Mouse (Mus musculus) cerebellum, postnatal 36 days (tissue): Measurements from ENCODE around the gene Suclg2.
"Not testable (repeated sequence)": the region's sequence is repeated elsewhere in the genome, so short reads cannot be mapped to it uniquely, and the experiment has no call there.

Experiments
- DNase-seq, 2 experiments: peaks; one replicate each; pipeline ENCODE4 v3.0.0; 2021 to 2022; ENCODE audit warnings: mixed read lengths in 2 of 2

Gene Suclg2

DNA sequence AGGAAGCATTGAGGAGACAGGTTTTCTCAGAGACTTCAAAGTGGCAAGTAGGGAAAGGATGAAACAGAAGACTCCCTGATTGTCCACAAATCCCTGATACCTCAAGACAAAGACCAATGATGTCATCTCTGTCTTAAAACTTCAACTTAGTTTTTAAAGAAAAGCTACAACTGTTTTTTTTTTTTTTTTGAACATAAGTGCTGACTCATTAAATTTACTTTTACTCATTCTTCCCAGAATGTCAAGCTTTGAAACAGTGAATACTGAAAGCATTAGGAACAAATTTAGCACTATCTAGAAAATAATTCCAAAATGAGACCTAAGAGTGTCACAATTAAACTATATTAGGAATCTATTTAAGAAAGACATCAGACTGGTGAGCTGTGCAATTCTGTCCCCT, 98.8 kb downstream of the Suclg2 start:
- DNase-seq, result no peak

DNA sequence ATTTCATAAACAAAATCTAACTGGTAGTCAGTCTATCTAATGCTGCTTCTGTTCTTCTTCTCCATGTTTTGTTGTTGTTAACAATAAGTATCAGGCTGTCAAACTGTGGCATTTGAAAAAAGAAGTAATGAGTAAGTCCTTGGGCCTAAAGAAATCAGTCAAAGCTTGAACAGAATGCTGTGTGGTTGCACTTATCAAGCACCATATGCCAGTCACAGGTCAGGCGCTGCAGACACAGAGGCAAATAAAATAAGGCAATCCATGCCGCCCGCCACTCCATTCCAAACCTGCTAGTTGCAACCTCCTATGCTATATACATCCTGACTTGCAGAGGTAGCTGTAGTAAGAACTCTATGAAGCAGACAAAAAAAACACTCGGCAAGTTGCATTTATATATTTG, 100.2 kb downstream of the Suclg2 start:
- no peak for DNase-seq

DNA sequence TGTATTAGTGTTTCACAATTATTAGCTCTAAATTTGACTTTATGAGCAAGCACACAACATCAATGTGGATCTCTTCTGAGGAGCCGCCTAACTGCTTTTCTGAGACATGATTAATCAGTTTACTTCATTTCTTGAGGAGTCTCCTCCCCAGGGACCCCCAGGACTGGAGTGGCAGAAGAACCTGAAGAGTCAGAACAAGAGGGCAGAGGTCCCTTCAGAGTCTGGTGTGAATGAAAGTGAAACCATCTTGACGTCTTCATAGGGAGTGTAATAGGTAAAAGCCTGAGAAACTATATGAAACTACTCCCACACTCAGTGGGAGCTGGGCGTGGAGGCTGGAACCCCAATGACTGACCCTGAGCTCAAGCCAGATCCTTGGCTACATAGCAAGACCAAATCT, 105.4 kb downstream of the Suclg2 start:
- DNase-seq, result no peak

DNA sequence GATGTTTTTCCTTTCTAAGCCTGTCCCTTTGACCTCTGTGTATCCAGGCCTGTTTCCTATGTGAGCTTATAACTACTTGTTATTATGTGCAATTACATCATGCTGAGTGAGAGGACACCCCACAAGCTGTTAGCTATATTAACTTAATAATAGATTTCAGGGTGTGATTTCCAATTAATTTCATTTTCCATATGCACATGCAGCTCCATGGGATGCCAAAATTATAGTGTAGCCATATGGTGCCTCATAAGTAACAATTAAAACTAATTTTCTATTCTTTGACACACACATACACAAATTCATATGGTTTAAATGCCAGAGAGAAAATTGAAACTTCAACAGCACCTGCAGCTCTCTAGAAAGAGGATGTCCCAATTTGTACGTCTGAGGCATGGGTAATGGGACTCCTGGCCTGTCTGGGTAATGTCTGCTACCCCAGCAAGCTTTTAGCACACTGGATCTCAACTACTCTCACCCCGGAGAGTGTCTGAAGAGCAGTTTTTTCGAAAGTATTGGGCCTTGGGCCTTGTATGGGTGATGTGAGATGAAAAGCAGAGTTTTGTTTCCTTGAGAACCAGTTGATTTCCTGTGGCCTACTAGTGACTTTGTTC, 106.1 kb downstream of the Suclg2 start:
- no peak for DNase-seq

DNA sequence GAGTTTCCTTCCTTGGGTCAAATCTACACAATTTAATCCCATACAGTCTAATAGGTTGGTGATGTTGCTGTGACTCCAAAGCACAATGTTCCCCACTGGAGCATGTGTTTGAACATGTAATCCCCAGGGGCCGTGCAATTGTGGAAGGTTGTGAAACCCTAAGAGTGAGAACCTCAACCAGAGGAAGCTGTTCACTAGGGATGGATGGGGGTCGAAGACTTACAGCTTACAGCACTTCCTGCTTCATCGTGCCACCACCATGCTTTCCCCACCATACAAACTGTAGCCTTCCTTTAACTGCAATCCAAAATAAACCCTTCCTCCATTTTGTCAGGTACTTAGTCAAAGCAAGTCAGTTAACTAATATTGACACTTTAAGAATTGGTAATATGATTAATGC, 107.5 kb downstream of the Suclg2 start:
- DNase-seq, result no peak

DNA sequence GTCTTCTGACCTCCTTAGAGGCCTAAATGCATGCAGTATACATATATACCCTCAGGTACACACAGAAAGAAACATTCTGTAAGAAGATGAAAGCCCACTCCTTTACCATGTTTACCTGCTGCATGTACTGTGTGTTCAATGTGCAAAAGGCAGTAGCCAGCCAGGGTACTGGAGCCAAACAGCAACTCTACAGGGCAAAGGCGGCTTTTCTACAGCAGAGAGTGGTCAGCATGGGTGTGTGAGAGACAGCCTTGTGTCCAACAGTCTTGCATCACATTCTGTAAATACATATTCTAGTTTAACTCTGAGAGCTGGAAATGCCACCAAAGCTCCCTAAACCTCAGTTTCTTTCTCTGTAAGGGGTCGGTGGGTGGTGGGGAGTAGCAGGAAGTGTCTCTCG, 110.5 kb downstream of the Suclg2 start:
- no peak for DNase-seq

DNA sequence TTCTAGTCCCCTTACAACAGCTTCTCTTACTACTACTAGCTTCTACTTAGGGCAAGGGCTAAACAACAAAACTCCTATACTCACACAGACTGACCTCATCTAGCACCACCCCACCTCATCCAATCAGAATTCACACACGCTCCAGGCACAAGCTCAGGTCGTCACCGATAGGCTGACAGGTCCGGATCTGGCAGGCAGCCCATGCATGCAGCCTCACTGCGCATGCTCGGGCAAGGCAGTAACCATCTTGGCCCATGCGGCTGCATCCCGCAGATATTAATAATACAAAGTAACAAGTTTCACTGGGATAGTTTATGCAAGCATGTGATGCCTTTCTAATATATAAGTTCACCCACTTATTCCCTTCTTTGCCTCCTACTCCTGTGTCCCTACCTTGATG, 117.9 kb downstream of the Suclg2 start:
- not testable (repeated sequence) for DNase-seq

DNA sequence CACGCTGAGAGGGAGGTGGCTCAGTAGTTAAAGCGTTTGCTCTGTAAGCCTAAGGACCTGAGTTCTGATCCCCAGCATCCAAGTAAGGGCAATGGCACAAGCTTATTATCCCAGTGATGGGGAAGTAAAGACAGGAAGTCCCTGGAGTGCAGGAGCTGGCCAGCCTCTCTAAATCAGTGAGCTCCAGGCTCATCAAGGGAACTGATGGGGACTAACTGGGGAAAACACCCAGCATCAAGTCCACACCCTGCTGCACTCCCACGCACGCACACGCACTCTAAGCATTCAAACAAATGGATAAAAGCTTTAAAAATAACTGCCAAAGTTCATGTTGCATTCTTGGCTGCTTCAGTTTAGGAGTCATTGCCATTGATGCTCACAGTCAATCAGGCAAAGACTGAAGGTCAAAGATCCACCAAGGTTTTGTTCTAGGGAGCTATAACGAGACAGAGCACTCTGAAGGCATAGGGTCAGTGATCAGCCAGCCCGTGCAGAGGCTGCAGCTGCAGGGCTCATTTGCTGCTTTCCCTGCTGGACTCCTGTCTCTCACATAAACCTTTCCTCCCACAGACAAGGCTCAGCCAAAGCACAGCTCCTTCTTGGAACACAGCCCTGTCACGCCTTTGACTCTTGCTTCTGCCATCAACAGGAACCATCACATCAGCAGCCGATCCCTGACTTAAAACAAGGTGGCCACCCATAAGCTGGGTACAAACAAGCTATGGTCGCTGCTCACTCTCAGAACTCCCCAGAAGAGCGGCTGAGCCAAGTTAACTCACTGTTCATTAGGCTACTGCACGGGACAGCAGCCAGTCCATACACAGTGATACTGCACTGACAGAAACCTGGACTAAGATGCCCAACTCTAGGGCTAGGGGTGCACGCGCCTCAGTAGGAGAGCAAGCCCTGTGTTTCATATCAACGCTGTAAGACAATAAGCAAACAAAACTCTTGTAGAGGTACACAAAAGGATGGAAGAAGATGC, 121.5 kb downstream of the Suclg2 start:
- no peak for DNase-seq

DNA sequence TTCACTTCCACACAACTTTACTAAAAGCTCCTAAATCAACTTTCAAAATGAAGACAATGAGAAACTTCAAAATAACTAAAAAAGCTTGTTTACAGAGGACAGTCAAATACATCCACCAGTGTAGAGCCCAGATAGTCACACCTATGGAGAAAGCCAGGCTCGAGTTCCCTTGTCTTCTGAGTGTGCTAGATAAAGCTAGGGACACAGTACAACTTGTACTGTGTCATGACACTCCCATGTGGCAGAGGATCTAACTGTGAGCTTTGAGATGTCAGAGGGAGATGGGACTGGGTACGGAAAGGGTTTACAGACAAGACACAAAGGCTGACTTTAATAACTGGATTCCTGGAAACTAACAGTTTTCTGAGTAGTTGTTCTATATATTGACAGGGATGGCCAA, 122.7 kb downstream of the Suclg2 start:
- no peak for DNase-seq

DNA sequence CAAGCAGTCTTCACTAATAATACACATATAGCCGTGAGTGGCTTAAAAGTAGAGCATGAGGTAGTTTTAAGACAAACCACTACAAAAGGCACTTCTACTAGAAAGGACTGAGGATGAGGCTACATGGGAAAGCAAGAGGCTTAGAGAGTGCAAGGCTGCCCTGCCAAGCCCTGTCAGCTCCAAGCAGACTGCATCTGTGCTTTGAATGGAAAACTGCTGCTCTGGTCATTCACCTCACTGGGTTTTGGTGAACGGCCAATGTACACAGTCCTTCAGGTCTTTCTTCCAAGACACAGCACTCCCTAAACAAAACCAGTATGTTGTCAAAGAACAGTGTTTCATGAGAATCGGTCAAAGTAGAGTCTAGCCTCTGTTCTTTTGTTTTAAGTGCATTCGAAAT, 124.4 kb downstream of the Suclg2 start:
- no peak for DNase-seq

DNA sequence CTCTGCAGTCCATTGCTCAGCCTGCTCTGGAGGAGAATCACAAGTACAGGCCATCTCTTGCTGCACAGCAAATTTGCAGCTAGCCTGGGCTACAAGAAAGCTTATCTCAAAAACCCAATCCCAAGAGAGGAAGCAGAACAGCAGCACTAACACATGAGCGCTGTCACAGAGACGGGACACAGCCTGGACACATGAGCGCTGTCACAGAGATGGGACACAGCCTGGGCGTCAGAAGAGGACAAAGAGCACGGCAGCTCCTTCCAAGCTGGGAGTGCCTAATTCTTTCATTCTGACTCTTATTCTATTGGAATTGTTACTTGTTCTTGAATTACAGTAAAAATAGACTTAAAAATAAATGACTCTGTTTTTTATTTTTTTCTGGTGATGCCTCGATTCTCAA, 126.2 kb downstream of the Suclg2 start:
- DNase-seq, result no peak

DNA sequence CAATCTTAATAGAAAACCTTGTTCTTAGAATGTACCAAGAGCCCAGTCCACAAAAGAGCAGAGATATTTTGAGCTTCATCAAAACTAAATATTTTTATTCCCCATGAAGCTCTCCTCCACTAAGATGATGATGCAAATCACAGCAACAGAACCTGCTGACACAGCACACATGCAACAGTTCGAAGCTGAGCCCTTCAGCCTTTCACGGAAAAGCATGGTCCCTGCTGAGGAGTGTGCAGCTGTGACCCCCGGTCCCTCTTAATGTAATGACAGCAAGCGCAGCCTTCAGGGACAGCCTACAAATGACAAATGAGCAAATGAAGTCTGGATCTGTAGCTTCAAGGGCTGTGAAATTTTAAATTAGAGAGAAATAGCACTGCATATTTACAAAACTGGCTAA, 128.1 kb downstream of the Suclg2 start:
- no peak for DNase-seq

DNA sequence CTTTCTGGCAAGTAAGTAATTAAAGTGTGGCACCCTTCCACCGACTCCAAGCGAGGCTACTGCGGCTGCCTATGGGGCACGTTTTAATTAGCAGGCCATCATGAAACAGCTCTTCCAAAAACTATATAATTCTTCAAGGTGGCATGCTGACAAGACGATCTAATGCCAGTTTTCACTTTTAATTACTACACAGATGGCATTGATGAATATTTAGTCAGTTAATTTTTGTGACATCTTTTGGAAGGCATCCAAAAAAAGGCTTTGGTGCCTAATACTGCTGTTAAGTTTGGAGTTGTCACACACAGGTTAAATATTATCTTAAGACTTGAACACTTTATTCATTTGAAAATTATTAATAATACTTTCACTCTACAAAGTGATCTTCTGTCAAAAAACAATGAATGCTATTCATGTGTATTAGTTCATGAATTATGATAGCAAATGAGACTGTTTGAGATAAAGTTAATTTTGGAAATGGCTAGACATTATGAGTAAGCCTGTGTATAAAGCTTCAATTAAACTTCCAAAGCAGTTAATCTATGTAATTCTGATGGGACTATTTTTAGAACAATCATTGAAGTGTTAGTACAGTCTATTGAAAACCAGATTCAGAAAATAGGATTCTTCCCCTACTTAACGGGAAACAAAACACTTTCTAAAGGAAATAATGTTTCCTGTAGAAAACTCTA, 131.3 kb downstream of the Suclg2 start:
- no peak for DNase-seq

DNA sequence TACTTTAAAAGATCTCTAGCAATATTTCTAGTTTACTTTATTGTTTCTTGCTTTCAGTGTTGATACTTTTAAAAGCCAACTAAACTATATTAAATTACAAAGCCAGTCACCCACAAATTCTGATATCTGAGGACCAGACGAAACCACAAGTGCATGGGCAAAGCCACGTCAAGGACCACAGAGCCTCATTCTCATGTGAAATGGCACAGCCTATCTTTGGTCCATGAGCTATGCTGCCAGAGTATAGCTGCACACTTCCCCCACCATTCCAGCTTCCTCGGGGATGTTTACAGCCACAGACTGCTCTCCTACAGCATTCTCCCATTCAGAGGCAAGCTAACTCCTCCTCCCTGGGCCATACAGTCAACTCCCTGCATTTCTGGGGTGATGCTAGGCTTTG, 136.7 kb downstream of the Suclg2 start:
- no peak for DNase-seq

DNA sequence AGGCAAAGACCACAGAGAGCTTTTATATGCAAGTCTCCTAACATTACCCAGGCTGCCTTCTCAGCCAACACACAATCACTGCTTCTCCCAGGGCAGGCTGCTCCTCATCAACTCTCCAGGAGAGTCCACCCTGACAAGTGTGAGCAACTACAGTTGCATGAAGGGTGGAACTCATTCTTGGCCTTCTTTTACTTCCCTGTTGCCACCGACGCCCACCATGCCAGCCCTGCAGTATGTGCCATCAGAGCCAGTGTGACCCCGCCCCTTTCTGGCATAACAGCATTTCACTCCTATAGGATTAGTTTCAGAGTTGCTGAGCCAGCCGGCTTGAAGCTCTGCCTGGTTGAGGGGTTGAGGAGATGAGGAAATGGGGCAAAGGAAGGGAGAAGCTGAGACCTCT, 138.8 kb downstream of the Suclg2 start:
- no peak for DNase-seq

DNA sequence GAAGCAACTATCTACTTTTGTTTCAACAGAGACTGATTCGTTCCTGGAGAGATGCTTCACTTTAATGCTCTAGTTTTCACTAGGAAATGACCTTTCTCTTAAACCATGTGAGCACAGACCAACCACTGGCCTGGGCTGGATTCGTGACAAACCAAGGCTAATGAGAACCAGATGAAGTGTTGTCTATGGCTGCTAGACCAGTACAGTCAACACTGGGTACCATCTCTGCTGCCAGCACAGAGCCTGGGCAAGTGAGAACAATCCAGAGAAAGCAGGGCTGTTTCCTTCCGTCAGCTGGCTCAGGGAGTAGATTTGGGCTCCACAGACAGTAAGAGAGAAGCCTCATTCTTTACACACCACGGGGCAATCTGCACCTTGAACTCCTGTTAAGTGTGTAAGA, 143.1 kb downstream of the Suclg2 start:
- DNase-seq, result no peak

DNA sequence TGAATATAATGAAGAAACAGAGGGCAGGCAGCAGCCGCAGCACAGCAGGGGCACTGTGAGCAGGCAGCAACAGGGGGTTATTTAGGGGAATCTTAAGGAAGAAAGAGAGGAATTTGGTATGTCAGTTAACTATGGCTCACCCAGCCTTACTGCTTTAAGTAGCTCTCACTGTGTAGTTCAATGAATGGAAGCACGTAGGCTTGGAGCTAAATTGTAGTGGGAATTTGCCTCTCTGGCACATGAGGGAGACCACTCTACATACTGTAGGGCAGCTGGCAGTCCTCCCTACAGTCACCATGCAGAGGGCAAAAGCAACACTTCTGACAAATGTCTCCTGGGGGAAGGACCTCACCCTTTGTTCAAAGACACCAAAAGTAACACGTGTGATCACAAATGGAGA, 143.7 kb downstream of the Suclg2 start:
- no peak for DNase-seq

DNA sequence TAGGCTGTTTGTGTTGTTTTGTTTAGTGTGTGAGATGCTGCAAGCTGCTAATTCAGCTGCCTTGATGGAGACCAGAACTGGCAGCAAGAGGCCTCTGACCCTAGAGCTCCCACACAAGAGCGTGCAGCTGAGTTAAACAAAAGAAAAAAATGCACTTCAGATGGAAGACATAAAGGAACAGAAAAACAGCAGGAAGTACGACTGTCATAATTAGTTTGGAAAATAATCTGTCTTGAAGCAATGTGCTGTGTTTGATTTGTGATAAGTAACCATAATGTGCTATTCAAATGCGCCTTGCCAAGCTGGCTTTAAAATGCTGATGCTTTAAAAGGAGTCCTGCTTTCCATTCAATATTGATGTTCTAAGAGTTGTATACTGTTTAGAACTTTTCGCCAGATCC, 144.2 kb downstream of the Suclg2 start:
- DNase-seq, result no peak

DNA sequence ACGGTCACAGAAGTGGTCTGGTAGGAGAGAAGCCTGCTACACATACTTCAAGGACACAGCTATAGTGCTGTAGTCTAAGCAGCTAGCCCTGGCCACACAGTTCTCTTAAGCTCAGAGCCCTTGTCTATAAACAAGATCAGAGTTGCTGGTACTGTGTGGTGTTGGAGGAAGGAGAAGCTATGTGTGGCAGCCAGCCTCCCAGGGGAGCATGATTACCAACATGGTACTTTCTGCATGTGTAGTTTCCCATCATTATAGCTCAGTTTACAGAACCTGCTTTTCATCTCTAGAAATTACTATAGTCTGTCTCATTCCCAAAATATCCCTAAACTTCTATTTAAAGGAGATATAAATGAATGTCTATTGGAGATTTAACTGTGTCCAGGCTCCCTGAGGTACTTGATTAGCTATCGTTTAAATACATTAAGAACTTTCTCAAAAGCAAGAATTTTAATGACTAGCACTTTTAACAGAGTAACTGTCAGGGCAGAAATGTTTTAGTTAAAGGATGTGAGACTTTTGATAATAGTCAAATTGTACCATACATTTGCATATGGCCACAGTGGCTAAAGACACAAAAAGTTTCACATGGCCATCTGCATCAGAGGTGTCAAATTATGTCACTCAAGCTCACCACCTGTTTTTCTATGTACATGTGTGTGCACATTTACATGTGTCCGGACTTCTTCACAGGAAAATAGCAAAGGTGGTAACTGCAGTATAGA, 145.4 kb downstream of the Suclg2 start:
- DNase-seq, result no peak

DNA sequence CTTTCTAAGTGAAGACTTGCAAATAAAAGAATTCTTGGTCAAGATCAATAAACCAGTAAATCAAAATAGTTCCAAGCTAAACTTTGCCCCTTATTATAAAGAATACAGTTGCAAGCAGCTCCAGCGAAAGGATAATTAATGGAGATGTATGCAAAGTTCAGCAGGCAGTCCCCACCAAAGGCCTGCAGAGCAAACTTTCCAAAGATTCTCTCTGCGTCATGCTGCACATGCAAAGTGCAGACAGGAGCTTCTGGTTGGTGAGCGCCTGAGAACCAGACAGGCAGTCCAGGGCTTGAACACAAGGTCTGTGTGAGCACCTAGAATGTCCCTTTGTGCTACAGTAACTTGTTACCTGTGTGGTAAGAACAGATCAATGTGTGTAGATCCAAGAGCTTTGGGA, 147.0 kb downstream of the Suclg2 start:
- DNase-seq, result no peak

DNA sequence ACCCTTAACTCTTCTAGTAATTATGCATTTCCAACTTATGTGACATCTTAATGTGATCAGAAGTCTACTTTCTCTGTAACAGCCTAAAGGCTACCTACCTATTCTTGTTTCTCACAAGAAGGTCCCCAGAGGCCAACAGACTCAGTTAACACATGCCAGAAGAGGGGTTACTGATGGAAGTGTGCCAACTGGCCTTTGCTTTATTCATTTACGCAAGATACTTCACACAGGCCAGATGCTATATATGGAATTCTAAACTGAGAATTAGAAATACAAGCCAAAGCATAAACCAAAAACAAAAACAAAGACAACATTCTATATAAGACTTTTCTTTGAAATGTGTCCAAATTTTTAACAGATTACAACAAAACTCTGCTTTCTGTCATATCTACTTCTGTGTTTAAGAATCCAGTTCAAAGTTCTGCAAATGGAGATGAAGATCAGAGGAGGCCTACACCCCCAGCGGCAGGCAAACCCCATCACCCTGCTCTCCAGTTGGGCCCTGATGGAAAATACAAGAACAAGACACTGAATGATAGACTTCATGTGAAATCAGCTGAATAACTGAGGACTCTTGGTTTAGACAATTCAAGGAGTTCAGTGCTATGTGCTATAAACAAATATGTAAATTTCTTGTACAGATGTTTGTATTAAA, 155.1 kb downstream of the Suclg2 start:
- no peak for DNase-seq

DNA sequence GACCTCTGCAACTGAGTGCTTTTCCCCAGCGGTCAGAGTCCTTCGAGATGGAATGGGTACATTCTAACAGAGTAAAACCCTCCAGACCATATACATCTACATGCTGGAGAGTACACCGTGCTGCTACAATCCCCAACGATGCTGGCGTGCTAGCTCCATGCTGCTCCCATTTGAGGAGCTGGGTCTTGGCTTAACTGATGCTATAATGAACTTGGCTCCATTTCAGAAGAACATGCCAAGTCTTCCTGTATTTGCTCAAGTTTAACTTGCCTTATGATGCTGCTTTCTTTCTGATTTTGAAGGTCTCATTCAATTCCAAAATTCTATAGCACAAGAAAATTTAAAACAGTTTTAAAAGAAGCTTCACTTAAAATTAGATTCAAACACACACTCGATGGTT, 162.3 kb downstream of the Suclg2 start:
- no peak for DNase-seq
